Mouse (Mus musculus) regulatory T cell (primary cell): ENCODE data around the gene Vil1.

ENCODE experiments used
- in situ Hi-C: fragments of 300-600 bp; cut with MboI, MseI; formaldehyde crosslinking; loops from one replicate; pipeline ENCODE4 v1.15.1; 2025; ENCODE audit warnings: high pct_unique_total_duplicates

Vil1 gene

GRCm38 (mm10) chr1:74408589-74409504 lies at the start of gene Vil1:
Gene Vil1, plus strand, starts transcription at chr1:74409376.
- in situ Hi-C loops, result no loop called here

GRCm38 (mm10) chr1:74359952-74360517 lies 49.1 kb upstream of the Vil1 start:
- in situ Hi-C loops, result no loop called here

- in situ Hi-C loops, result no loop called here
These were observed 47.4 kb upstream of the Vil1 start, which contains the start of gene Catip for GRCm38 (mm10) chr1:74361812-74362211. Gene Catip, plus strand, starts transcription at chr1:74362108.

DNA sequence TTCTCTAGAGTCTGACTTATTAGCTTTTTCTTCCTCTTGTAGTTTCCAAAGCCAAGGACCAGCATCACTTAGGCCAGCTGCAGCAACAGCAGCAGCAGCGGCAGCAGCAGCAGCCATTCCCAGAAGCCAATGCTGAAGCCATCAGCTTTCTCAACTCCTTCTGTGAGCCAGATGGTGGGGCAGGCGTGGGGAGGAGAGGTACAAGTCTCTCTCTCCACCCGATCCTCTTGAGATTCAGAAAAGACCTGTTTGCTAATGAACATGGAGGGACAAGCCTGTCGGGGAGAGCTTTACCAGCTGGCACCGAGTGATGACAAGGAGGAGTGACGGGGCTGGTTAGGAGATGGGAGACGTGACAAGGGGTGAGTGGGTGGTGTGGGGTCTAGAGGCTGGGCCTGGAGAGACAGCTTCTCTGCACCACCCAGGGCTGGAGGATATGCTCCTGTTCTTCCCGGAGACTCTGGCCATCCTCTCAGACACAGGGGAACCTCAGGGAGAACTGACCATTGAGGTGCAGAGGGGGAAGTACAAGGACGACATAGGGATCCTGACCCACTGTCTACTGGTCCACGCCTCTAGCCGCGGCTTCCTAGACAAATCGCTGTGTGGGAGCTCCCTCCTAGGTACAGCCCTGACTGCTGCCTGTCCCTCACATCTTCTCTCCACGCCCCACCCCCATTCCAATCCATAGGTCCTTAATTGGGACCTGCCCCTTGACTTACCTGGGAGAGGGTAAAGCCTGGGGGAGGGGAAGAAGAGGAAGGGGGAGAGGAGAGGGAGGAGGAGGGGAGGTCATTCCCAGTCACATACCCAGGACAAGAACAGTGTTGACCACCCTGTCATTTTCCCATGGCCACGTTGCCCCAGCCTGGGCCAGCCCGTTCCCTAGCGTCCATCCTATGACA lies 46.6 kb upstream of the Vil1 start:
- in situ Hi-C loops, result no loop called here

GRCm38 (mm10) chr1:74363437-74363836 lies 45.7 kb upstream of the Vil1 start:
- in situ Hi-C loops, result no loop called here

- in situ Hi-C loops, result no loop called here
These were observed 44.9 kb upstream of the Vil1 start for GRCm38 (mm10) chr1:74364270-74364669.

- in situ Hi-C loops, result no loop called here
These were observed 41.1 kb upstream of the Vil1 start for GRCm38 (mm10) chr1:74367886-74368645.

- in situ Hi-C loops, result no loop called here
These were observed 39.1 kb upstream of the Vil1 start for GRCm38 (mm10) chr1:74370040-74370439.

DNA sequence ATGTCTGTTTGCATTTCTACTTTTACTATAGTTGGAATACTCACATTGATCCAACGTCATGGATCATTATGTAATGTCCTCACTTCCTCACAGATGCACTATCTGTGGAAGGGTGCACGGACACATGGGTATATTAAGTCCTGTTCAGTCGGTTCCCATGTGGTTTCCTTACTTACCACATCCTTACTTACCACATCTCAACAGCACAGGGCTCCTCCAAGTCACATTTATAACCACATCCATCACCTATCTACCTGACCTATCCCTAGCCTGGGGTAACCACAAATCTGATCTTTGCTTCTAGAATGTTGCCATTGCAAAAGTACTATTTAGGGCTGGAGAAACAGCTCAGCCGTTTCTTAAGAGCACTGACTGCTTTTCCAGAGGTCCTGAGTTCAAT lies 35.8 kb upstream of the Vil1 start:
- in situ Hi-C loops, result no loop called here

- in situ Hi-C loops, result loop anchor here (25.0 kb wide), 2 partner anchors 438 to 762 kb away; partner anchors contain the start of genes Cnppd1, Nhej1, Retreg2 and Slc23a3
These were observed 34.2 kb upstream of the Vil1 start, which contains the start of gene Slc11a1 for GRCm38 (mm10) chr1:74374980-74375379. Gene Slc11a1, plus strand, starts transcription at chr1:74375195.

DNA sequence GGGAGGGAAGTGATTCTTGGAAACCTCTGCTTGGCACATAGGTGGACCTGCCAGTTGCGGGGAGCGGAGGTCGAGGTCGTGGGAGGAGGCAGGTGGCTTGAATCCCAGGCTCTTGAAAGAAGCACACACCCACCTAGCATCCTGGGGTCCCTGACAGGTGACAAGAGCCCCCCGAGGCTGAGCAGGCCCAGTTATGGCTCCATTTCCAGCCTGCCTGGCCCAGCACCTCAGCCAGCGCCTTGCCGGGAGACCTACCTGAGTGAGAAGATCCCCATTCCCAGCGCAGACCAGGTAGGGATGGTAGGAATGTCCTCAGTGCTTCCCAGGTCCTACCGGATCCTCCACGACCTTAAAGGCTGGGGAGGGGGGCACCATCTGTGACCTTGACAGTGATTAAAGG lies 33.6 kb upstream of the Vil1 start:
- in situ Hi-C loops, result loop anchor here (25.0 kb wide), 2 partner anchors 438 to 762 kb away; partner anchors contain the start of genes Cnppd1, Nhej1, Retreg2 and Slc23a3

- in situ Hi-C loops, result loop anchor here (25.0 kb wide), 2 partner anchors 439 to 761 kb away; partner anchors contain the start of genes Cnppd1, Nhej1, Retreg2 and Slc23a3
These were observed 32.8 kb upstream of the Vil1 start for GRCm38 (mm10) chr1:74376396-74376795.

GRCm38 (mm10) chr1:74379058-74379504 lies 30.1 kb upstream of the Vil1 start:
- in situ Hi-C loops, result loop anchor here (25.0 kb wide), 2 partner anchors 442 to 758 kb away; partner anchors contain the start of genes Cnppd1, Nhej1, Retreg2 and Slc23a3

GRCm38 (mm10) chr1:74380484-74380883 lies 28.7 kb upstream of the Vil1 start:
- in situ Hi-C loops, result loop anchor here (5.0 to 25.0 kb wide), 3 partner anchors 73 to 757 kb away; partner anchors contain the start of genes Cnppd1, Nhej1, Retreg2 and Slc23a3

DNA sequence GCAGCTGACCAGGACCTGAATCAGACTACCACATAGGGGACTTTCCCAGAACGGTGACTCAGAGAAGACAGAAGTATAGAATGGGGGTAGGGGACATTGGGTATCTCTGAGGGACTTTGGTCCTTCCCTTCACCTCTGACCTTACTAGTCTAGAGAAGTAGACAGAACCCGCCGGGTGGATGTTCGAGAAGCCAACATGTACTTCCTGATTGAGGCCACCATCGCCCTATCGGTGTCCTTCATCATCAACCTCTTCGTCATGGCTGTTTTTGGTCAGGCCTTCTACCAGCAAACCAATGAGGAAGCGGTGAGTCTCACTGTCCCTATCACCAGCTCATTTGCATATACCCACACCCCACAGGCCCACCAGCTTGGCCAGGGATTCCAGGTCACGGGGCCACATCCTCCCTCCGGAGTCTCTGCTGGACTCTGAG lies 27.6 kb upstream of the Vil1 start:
- in situ Hi-C loops, result loop anchor here (5.0 to 25.0 kb wide), 3 partner anchors 74 to 756 kb away; partner anchors contain the start of genes Cnppd1, Nhej1, Retreg2 and Slc23a3

DNA sequence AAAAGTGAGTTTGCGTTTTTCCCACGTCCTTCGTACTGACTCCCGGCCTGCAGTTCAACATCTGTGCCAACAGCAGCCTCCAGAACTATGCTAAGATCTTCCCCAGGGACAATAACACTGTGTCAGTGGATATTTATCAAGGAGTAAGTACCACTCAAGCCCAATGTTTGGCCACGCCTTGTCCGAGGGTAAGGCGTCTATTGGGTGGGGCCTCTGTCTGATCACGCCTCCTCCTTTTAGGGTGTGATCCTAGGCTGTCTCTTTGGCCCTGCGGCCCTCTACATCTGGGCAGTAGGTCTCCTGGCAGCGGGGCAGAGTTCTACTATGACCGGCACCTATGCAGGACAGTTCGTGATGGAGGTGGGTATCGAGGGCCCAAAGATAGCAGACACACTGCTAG lies 25.8 kb upstream of the Vil1 start:
- in situ Hi-C loops, result loop anchor here (5.0 to 25.0 kb wide), 3 partner anchors 76 to 754 kb away; partner anchors contain the start of genes Cnppd1, Nhej1, Retreg2 and Slc23a3

- in situ Hi-C loops, result loop anchor here (5.0 to 25.0 kb wide), 3 partner anchors 77 to 753 kb away; partner anchors contain the start of genes Cnppd1, Nhej1, Retreg2 and Slc23a3
These were observed 24.7 kb upstream of the Vil1 start for GRCm38 (mm10) chr1:74384525-74384924.

- in situ Hi-C loops, result loop anchor here (25.0 kb wide), 2 partner anchors 448 to 752 kb away; partner anchors contain the start of genes Cnppd1, Nhej1, Retreg2 and Slc23a3
These were observed 24.1 kb upstream of the Vil1 start for GRCm38 (mm10) chr1:74385064-74385463.

- in situ Hi-C loops, result loop anchor here (25.0 kb wide), 2 partner anchors 448 to 752 kb away; partner anchors contain the start of genes Cnppd1, Nhej1, Retreg2 and Slc23a3
These were observed 23.6 kb upstream of the Vil1 start for GRCm38 (mm10) chr1:74385531-74385930.

- in situ Hi-C loops, result loop anchor here (25.0 kb wide), 2 partner anchors 449 to 751 kb away; partner anchors contain the start of genes Cnppd1, Nhej1, Retreg2 and Slc23a3
These were observed 22.8 kb upstream of the Vil1 start for GRCm38 (mm10) chr1:74386363-74386713.
